ENCODE assay signal across 15 mouse cellular contexts in the genomic region with DNA sequence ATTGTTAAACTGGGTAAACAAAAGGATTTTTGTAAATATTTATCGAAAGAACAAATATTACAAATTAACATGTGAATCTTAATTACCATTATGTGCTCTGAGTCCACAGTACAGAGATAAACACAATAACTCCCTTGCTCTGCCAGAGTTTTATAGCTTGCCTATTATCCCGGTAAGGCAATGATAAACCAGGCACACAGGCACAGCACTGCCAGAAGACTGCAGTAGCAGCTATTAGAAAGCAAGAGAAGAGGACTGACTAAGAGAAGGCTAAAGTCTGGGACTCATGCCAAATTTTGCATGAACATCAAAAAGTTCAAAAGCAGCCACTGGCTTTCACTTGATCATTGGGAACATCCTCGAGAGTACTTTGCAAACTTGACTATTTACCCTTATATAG.
"Had no signal": no experiment of that assay in that cellular context is flagged by ENCODE, and none has a peak within 500 bp of the region (broad histone marks: within the 10 kb centered on the region; RNA-seq: fewer than 3 reads in every experiment).

No protein-coding gene starts in this region.

- H3K9ac ChIP-seq: limb, embryonic 13.5 days; liver, embryonic 14.5 days; neural tube, embryonic 12.5 days had no signal

- H3K4me2 ChIP-seq: limb, embryonic 13.5 days; neural tube, embryonic 12.5 days had no signal

- DNase-seq: kidney, adult 8-10 months; kidney, postnatal 25 days; layer of hippocampus, adult 9-11 months; lung, adult 18-20 months; lung, postnatal 4 days; right cerebral cortex, postnatal 4 days; spleen, adult 18-20 months; thymus, adult 18-20 months; thymus, postnatal 14 days had no signal

- H3K4me3 ChIP-seq: limb, embryonic 13.5 days; midbrain, embryonic 10.5 days; myocyte; neural tube, embryonic 12.5 days had no signal

- H3K36me3 ChIP-seq: limb, embryonic 13.5 days; midbrain, embryonic 10.5 days; neural tube, embryonic 12.5 days had no signal

- H3K27me3 ChIP-seq: limb, embryonic 13.5 days; neural tube, embryonic 12.5 days had no signal

- H3K9me3 ChIP-seq: limb, embryonic 13.5 days; midbrain, embryonic 10.5 days; neural tube, embryonic 12.5 days had no signal

- H3K4me1 ChIP-seq: limb, embryonic 13.5 days; midbrain, embryonic 10.5 days; neural tube, embryonic 12.5 days had no signal

- H3K27ac ChIP-seq: limb, embryonic 13.5 days; liver, embryonic 14.5 days; midbrain, embryonic 10.5 days; neural tube, embryonic 12.5 days had no signal

- ATAC-seq: lung, postnatal 0 days had no signal
